8 mouse cellular contexts compared by ENCODE assay signal in genomic region chr10:13552646-13553497, GRCm38 (mm10). TPM values are rescaled to one million over a fixed set of nuclear protein-coding genes. Genes with fewer than 3 reads are reported as not detected.
DNase-seq lines count a peak whose midpoint lies in the region; ATAC-seq and TF ChIP-seq lines count a peak whose summit lies in the region.

Gene Adat2 (plus strand): TSS chr10:13552894.
Gene Pex3 (minus strand): TSS chr10:13553142.

- peak; percentile 90 for DNase-seq in gastrocnemius, postnatal 10 days
- DNase-seq in left cerebral cortex, postnatal 10 days (ENCODE audit: extremely low spot score in 1 of 2, low spot score in 2 of 2), result peak; percentile 86 to 93
- DNase-seq in right cerebral cortex, postnatal 25 days, result peak; percentile 85
- DNase-seq in urinary bladder, postnatal 4 days (ENCODE audit: low spot score in 2 of 2), result peak; percentile 85 to 91

- H3K4me1 ChIP-seq in cortical plate, adult 2 months (ENCODE audit: control insufficient read depth, insufficient read depth, low read length), result peaks cover 2% of the 10 kb centered on the region; the same call in 1 of the 2 replicates

- peak; percentile 96 for ATAC-seq in activated CD4-positive, CD25-positive, alpha-beta regulatory T cell, adult 4 months
- ATAC-seq in inflammation-experienced regulatory T-cells, adult 6 months, result peak; percentile 95
- peak; percentile 98 for ATAC-seq in megakaryocyte-erythroid progenitor cell, adult 5-6 weeks (replicated peaks; ENCODE audit: low FRiP score, low TSS enrichment, poor library complexity, severe bottlenecking)

- no peak within 1 kb of the TSS for H3K27ac ChIP-seq in cortical plate, adult 2 months (ENCODE audit: insufficient read depth, low read length)

- TF ChIP-seq CTCF in cortical plate, adult 2 months (IDR thresholded peaks at IDR 0.05; ENCODE audit: extremely low read depth, insufficient read depth, low read length), result no peak

- peak within 1 kb of the TSS; percentile 94 for H3K4me3 ChIP-seq in cortical plate, adult 2 months (ENCODE audit: insufficient read depth, low read length)

- intact Hi-C loops in left cerebral cortex, postnatal 10 days (cut with DNase I), result no loop called here

- TF ChIP-seq POLR2A in cortical plate, adult 2 months (IDR thresholded peaks at IDR 0.05; ENCODE audit: extremely low read depth, insufficient read depth, low read length), result peak; percentile 82; the same call in 1 of the 2 replicates

RNA-seq across cellular contexts. Expression of gene Adat2, which starts in this region (rescaled TPM):
- 1 to 10 TPM; 4.6 to 6.1 TPM for polyA plus RNA-seq in activated CD4-positive, CD25-positive, alpha-beta regulatory T cell, adult 4 months (2017; shearing (Covaris generic))
- polyA plus RNA-seq in cortical plate, adult 2 months (2012; rRNA removed), result 6.8 and 7.1 TPM in 2 replicates
- total RNA-seq in gastrocnemius, postnatal 10 days (2021), result 1 to 10 TPM; 3.5 to 3.7 TPM
- polyA plus RNA-seq in inflammation-experienced regulatory T-cells, adult 6 months (2017; shearing (Covaris generic)), result 1 to 10 TPM; 3.7 to 4.5 (median 4.4) TPM
- 1 to 10 TPM; 6.6 to 8.6 TPM for total RNA-seq in left cerebral cortex, postnatal 10 days (2021)
- 14.1 and 19.4 TPM in 2 replicates for total RNA-seq in megakaryocyte-erythroid progenitor cell, adult 5-6 weeks (2014; fragmentation: Nextera tagmentation)
- 4.4 and 5.3 TPM in 2 replicates for total RNA-seq in megakaryocyte-erythroid progenitor cell, adult 5-6 weeks (2017)

RNA-seq across cellular contexts. Expression of gene Pex3, which starts in this region (rescaled TPM):
- polyA plus RNA-seq in activated CD4-positive, CD25-positive, alpha-beta regulatory T cell, adult 4 months (2017; shearing (Covaris generic)), result 10 to 100 TPM; 28.7 to 32.0 TPM
- polyA plus RNA-seq in cortical plate, adult 2 months (2012; rRNA removed), result 30.3 and 30.8 TPM in 2 replicates
- 10 to 100 TPM; 13.3 to 16.1 TPM for total RNA-seq in gastrocnemius, postnatal 10 days (2021)
- 10 to 100 TPM; 27.1 to 37.3 (median 32.1) TPM for polyA plus RNA-seq in inflammation-experienced regulatory T-cells, adult 6 months (2017; shearing (Covaris generic))
- total RNA-seq in left cerebral cortex, postnatal 10 days (2021), result 10 to 100 TPM; 24.3 to 25.1 TPM
- total RNA-seq in megakaryocyte-erythroid progenitor cell, adult 5-6 weeks (2014; fragmentation: Nextera tagmentation), result 25.5 and 29.3 TPM in 2 replicates
- total RNA-seq in megakaryocyte-erythroid progenitor cell, adult 5-6 weeks (2017), result 15.7 and 24.0 TPM in 2 replicates
